Mouse (Mus musculus) ES-E14 (cell line): ENCODE data around the gene Mcm9.

Experiments
- CHD2 ChIP-seq: IDR thresholded peaks from 2 replicates; pipeline ENCODE4 v1.6.1; 2014; ENCODE audit warnings: mild to moderate bottlenecking, low read depth, low read length, inconsistent platforms
- HCFC1 ChIP-seq: IDR thresholded peaks from 2 replicates; pipeline ENCODE4 v1.6.1; 2012; ENCODE audit warnings: low read length, inconsistent platforms, borderline replicate concordance; ENCODE audit not compliant: insufficient read depth
- MAFK ChIP-seq: IDR thresholded peaks from 2 replicates; pipeline ENCODE4 v1.6.1; 2014; ENCODE audit warnings: mild to moderate bottlenecking, low read depth, low read length, inconsistent platforms; ENCODE audit not compliant: insufficient read depth
- ZC3H11A ChIP-seq: IDR thresholded peaks from 2 replicates; pipeline ENCODE4 v1.6.1; 2012; ENCODE audit warnings: low read depth, mild to moderate bottlenecking, inconsistent platforms, low read length, borderline replicate concordance
- ZNF384 ChIP-seq: IDR thresholded peaks from 2 replicates; pipeline ENCODE4 v1.6.1; 2012; ENCODE audit warnings: low read depth, low read length, inconsistent platforms

DNA sequence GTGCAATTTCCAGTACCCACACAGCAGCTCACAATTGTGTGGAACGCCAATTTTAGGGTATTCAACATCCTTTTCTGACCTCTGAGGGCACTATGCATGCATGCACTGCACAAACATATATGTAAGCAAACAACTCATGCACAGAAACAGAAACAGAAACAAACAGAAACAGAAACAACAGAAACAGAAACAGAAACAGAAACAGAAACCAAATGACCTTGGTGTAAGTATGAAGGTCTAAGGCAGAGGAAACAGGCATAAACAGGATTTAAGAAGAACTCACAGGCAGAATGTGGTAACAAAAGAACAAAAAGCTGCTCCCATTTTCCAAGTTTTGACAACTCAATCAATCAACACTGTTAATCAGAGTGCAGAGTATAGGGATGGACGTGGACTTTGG lies 20.4 kb upstream of the Mcm9 start:
- TF ChIP-seq MAFK (no peak), CHD2 (no peak), ZC3H11A (no peak), ZNF384 (no peak), HCFC1 (no peak)
